Mouse (Mus musculus) heart, embryonic 16.5 days (tissue): ENCODE measurements around the gene Fam155a. TPM values are rescaled to one million over a fixed set of nuclear protein-coding genes. Genes with fewer than 3 reads are reported as not detected.

Experiments
- ATAC-seq: fragments of 200-750 bp; cut with Nextera tagmentation; replicated peaks from 2 replicates; pipeline ENCODE4 v1.8.0; 2017; ENCODE audit warnings: moderate number of reproducible peaks; ENCODE audit not compliant: insufficient read depth, low FRiP score; ENCODE audit errors: extremely low read depth
- H3K27ac ChIP-seq: fragments of 300-500 bp; sonication (generic); 2 replicates; pipeline ENCODE4 v1.5.1; 2014; ENCODE audit warnings: mild to moderate bottlenecking, low read length, control low read depth, moderate library complexity
- H3K27me3 ChIP-seq: fragments of 300-500 bp; sonication (generic); 2 replicates; pipeline ENCODE4 v1.6.1; 2014; ENCODE audit warnings: low read length, mixed read lengths; ENCODE audit not compliant: control insufficient read depth, insufficient read depth
- H3K36me3 ChIP-seq: fragments of 300-500 bp; sonication (generic); 2 replicates; pipeline ENCODE4 v1.6.1; 2014; ENCODE audit not compliant: control insufficient read depth, insufficient read depth
- H3K4me1 ChIP-seq: fragments of 300-500 bp; sonication (generic); 2 replicates; pipeline ENCODE4 v1.6.1; 2014; ENCODE audit warnings: low read length, mixed read lengths; ENCODE audit not compliant: control insufficient read depth, insufficient read depth
- H3K4me2 ChIP-seq: fragments of 300-500 bp; sonication (generic); 2 replicates; pipeline ENCODE4 v1.6.1; 2014; ENCODE audit warnings: low read depth, mild to moderate bottlenecking, control low read depth, low read length
- H3K4me3 ChIP-seq: fragments of 300-500 bp; sonication (generic); 2 replicates; pipeline ENCODE4 v1.5.1; 2014; ENCODE audit warnings: mild to moderate bottlenecking, control low read depth, low read length
- H3K9ac ChIP-seq: fragments of 300-500 bp; sonication (generic); 2 replicates; pipeline ENCODE4 v1.6.1; 2014; ENCODE audit warnings: low read length, control low read depth
- H3K9me3 ChIP-seq: fragments of 300-500 bp; sonication (generic); replicated peaks from 2 replicates; pipeline ENCODE4 v1.6.1; 2016; ENCODE audit warnings: low read length; ENCODE audit not compliant: control insufficient read depth
- WGBS: fragments of 180-500 bp; shearing (Covaris S2); extraction: QIAGEN DNeasy Blood & Tissue Kit; methylation state at CpG from one replicate; pipeline ENCODE4 v1.1.7; 2014; 5-methylcytosine and 5-hydroxymethylcytosine counted together
- polyA plus RNA-seq: library from polyadenylated mRNA; unstranded; fragments of >200 nt; fragmentation: Nextera tagmentation; extraction: Ambion mirVana; gene quantifications from 2 replicates; pipeline ENCODE4 v1.2.1, GENCODE M21; 2015

Fam155a gene
- polyA plus RNA-seq, 1 experiment from 2014 or later: 0.07 TPM

- Histone ChIP-seq H3K9ac (no peak overlapping the region), H3K36me3 (no peaks in the 10 kb centered on the region), H3K27me3 (no peaks in the 10 kb centered on the region), H3K4me3 (no peak overlapping the region), H3K4me2 (no peak overlapping the region), H3K27ac (no peak overlapping the region), H3K4me1 (no peaks in the 10 kb centered on the region), H3K9me3 (no peaks in the 10 kb centered on the region)
- WGBS: 27% methylated on average over 2 of the region's 2 CpGs
- no peak for ATAC-seq
These were observed 585.8 kb downstream of the Fam155a start for GRCm38 (mm10) chr8:9185200-9185599.

GRCm38 (mm10) chr8:9182461-9182860, 588.5 kb downstream of the Fam155a start:
- H3K36me3 ChIP-seq: no peaks in the 10 kb centered on the region
- no peaks in the 10 kb centered on the region for H3K27me3 ChIP-seq
- H3K27ac ChIP-seq: no peak overlapping the region
- no peak for ATAC-seq
- WGBS: 87% methylated on average over 7 of the region's 7 CpGs
- H3K9ac ChIP-seq: no peak overlapping the region
- no peak overlapping the region for H3K4me3 ChIP-seq
- H3K4me2 ChIP-seq: no peak overlapping the region
- H3K4me1 ChIP-seq: no peaks in the 10 kb centered on the region
- no peaks in the 10 kb centered on the region for H3K9me3 ChIP-seq

- no peak for ATAC-seq
- Histone ChIP-seq H3K9ac (no peak overlapping the region), H3K4me1 (no peaks in the 10 kb centered on the region), H3K4me3 (no peak overlapping the region), H3K36me3 (no peaks in the 10 kb centered on the region), H3K4me2 (no peak overlapping the region), H3K27me3 (no peaks in the 10 kb centered on the region), H3K9me3 (no peaks in the 10 kb centered on the region), H3K27ac (no peak overlapping the region)
- WGBS: 81% methylated on average over 17 of the region's 17 CpGs
These were observed 590.2 kb downstream of the Fam155a start for GRCm38 (mm10) chr8:9180686-9181315.

DNA sequence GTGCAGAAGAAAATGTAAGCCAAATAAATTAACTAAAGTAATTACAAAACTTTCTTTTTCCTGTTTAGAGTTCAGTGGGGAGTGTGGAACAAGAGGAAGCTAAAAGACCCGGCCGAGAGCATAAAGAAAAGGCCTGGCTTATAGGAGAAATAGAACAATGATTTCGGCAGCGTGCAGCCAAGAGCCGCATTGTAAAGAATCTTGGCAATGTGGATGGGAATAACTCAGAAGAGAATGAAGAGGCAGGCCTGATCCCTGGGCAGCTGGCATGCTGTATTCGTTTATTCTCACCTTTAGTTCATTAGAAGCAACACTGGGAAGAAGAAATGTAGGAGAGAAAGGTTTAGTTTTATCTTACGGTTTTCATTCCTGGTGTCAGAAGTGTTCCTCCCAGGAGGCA, 594.0 kb downstream of the Fam155a start:
- Histone ChIP-seq H3K9ac (no peak overlapping the region), H3K4me2 (no peak overlapping the region), H3K4me1 (no peaks in the 10 kb centered on the region), H3K36me3 (no peaks in the 10 kb centered on the region), H3K4me3 (no peak overlapping the region), H3K27me3 (no peaks in the 10 kb centered on the region), H3K27ac (no peak overlapping the region), H3K9me3 (no peaks in the 10 kb centered on the region)
- ATAC-seq: no peak
- whole genome bisulfite sequencing: 65% methylated on average over 7 of the region's 7 CpGs

DNA sequence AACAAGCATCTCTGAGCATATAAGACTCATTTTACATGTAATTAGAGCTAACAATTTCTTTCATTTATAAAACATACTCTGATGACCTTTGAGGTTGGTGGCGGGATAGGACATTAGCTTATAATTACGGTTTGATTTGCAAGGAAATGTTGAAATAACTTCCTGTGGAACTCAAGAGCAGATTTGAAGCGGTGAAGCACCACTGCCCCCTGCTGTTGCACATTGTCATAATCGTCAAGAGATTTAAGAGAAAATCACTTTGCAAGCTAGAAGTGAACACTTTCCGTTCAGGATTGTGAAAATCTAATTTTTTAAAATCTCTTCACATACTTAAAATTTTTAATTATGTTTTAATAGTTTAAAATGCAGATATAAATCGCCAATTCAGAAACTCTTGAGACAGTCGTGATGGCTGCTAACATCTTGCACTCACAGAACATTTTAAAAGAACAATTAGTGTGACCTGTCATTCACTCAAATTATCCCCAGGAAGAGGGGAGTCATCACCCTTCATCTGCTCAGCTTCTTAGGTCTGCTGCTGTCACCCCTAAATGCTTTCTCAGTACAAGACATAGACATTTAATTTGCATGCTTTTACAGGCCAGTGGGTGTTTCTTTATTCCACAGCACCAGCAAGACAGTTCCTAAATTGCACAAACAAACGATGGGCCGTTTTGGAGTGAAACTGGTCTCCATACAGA, 595.9 kb downstream of the Fam155a start:
- no peak for ATAC-seq
- 27% methylated on average over 9 of the region's 9 CpGs for WGBS
- no peaks in the 10 kb centered on the region for H3K36me3 ChIP-seq
- no peaks in the 10 kb centered on the region for H3K9me3 ChIP-seq
- no peaks in the 10 kb centered on the region for H3K27me3 ChIP-seq
- no peak overlapping the region for H3K27ac ChIP-seq
- no peak overlapping the region for H3K4me2 ChIP-seq
- H3K9ac ChIP-seq: no peak overlapping the region
- H3K4me1 ChIP-seq: no peaks in the 10 kb centered on the region
- no peak overlapping the region for H3K4me3 ChIP-seq

DNA sequence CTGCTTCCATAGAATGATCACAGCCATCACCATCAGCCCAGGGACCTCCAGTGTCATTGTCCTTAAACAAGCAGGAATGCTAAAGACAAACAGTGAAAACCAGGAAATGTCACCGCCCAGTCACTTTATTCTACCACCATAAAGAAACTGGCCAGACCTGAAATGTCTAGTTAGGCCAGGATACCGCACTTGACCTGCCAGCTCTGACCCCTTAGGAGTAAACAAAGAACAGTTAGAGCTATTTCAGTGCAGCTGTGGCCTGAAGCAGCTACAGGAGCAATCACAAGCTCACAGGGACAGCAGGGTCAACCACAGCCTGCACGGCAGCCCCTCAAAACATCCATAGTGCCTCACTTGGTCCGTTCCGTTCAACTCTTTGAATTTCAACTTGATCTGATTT, 599.1 kb downstream of the Fam155a start:
- no peak overlapping the region for H3K27ac ChIP-seq

GRCm38 (mm10) chr8:9167995-9168394, 603.0 kb downstream of the Fam155a start:
- Histone ChIP-seq H3K4me3 (no peak overlapping the region), H3K9me3 (no peaks in the 10 kb centered on the region), H3K36me3 (no peaks in the 10 kb centered on the region), H3K27me3 (no peaks in the 10 kb centered on the region), H3K4me1 (no peaks in the 10 kb centered on the region), H3K4me2 (no peak overlapping the region), H3K27ac (no peak overlapping the region), H3K9ac (no peak overlapping the region)
- ATAC-seq: no peak
- 74% methylated on average over 10 of the region's 10 CpGs for WGBS

More for the DNA sequence above, 599.1 kb downstream of the Fam155a start:
- Histone ChIP-seq H3K4me1 (no peaks in the 10 kb centered on the region), H3K36me3 (no peaks in the 10 kb centered on the region), H3K9me3 (no peaks in the 10 kb centered on the region), H3K4me3 (no peak overlapping the region), H3K27me3 (no peaks in the 10 kb centered on the region), H3K4me2 (no peak overlapping the region), H3K9ac (no peak overlapping the region)
- WGBS: 77% methylated on average over 5 of the region's 5 CpGs
- ATAC-seq: no peak

DNA sequence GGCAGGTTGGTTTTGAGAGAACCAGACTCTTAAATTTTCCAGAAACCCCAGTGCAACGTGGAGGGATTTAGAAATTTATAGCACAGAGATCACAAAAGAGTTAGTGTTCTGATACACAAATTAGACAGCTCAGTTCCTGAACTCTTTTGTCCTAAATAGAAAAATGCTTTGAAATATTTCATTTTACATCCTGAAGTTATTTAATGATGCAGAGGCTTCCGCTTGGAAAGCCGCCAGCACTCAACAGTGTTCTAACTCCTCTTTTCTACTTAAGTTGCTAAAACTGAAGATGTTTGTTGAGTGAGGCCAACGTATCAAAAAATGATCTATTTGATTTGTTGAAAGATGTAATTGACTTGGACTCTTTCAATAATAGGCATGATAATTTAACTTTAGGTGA, 609.4 kb downstream of the Fam155a start:
- peaks cover 8% of the 10 kb centered on the region for H3K4me1 ChIP-seq
- no peak overlapping the region for H3K4me2 ChIP-seq
- no peak for ATAC-seq
- 75% methylated on average over 4 of the region's 4 CpGs for WGBS
- no peaks in the 10 kb centered on the region for H3K9me3 ChIP-seq
- no peaks in the 10 kb centered on the region for H3K36me3 ChIP-seq
- H3K9ac ChIP-seq: no peak overlapping the region
- no peaks in the 10 kb centered on the region for H3K27me3 ChIP-seq
- no peak overlapping the region for H3K4me3 ChIP-seq
- no peak overlapping the region for H3K27ac ChIP-seq

GRCm38 (mm10) chr8:9159322-9159721, 611.6 kb downstream of the Fam155a start:
- Histone ChIP-seq H3K27ac (no peak overlapping the region), H3K27me3 (no peaks in the 10 kb centered on the region), H3K9me3 (no peaks in the 10 kb centered on the region), H3K4me3 (no peak overlapping the region), H3K4me1 (peaks cover 8% of the 10 kb centered on the region), H3K4me2 (no peak overlapping the region), H3K36me3 (no peaks in the 10 kb centered on the region), H3K9ac (no peak overlapping the region)
- WGBS: 80% methylated on average over 7 of the region's 7 CpGs
- ATAC-seq: no peak
